Mouse (Mus musculus): ENCODE results near the gene Krt42. TPM values are rescaled to one million over a fixed set of nuclear protein-coding genes. Genes with fewer than 3 reads are reported as not detected.
"Not testable (repeated sequence)": the region's sequence is repeated elsewhere in the genome, so short reads cannot be mapped to it uniquely, and the experiment has no call there.

Gene Krt42
- total RNA-seq, 2 experiments from 2014 or later, result not detected

DNA sequence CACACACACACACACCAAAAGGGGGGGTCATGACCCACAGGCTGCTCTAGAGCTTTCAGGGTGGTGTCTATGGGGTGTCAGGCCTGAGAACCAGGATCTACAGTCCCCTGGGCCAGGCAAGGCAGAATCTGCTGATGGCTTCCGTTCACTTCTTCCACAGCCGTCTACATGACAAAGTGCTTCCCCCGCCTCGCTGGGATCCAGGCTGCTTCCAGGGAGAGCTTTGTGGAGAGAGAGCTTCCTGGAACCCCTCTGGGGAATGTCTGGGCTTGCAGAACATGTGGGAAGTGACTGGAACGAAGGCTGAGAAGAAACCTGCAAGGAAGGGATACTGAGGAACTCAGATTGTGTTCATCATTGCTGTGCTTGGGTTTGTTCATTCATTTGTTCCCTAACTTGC lies 9.1 kb upstream of the Krt42 start:
- DNase-seq (ENCODE audit: low spot score), result no peak

DNA sequence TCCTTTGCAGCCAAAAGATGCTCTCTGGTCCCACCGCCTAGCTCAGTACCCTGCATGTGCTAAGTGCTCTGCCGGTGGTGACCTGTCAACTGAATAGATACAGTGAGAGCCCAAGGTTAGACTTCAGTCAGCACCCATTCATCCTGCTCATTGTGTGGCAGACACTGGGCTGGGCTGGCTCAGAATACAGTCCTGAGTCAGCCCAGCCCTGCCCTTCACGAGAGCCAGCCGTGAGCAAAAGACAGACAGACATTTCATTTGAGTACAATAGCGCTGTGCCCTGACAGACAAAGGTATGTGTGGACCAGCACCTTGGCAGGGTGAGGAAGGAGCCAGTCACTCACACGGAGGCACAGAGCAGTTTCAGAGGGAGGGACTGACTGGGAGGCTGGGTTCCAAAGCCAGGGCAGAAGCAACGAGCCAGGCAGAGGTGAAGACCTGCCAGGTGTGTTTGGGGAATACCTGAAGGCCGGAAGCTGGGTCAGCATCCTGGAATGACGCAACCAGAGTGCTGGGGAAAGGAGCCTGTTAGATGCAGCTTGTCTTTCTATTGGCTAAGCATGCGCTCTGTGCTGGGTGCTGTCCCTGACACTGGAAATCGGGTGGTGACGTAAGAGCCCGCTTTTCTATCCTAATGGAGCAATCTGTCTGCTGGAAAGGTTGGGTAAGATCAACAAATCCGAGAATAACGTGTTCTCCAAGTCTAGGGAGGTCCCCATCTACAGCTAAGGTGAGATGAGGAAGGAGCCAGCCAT lies 8.2 kb upstream of the Krt42 start:
- no peak for DNase-seq (ENCODE audit: low spot score)

- no peak for DNase-seq (ENCODE audit: low spot score)
Measured at GRCm38 (mm10) chr11:100275466-100275865, 5.8 kb upstream of the Krt42 start.

GRCm38 (mm10) chr11:100274719-100275118 lies 5.0 kb upstream of the Krt42 start:
- no peak for DNase-seq (ENCODE audit: low spot score)

GRCm38 (mm10) chr11:100271878-100272277 lies 2.2 kb upstream of the Krt42 start:
- no peak for DNase-seq (ENCODE audit: low spot score)

- DNase-seq (ENCODE audit: low spot score), result no peak
Measured at GRCm38 (mm10) chr11:100262058-100262980, 7.4 kb downstream of the Krt42 start.

GRCm38 (mm10) chr11:100261235-100261605 lies 8.5 kb downstream of the Krt42 start:
- no peak for DNase-seq (ENCODE audit: low spot score)

- no peak for DNase-seq (ENCODE audit: low spot score)
Measured at GRCm38 (mm10) chr11:100260514-100261234, 9.0 kb downstream of the Krt42 start, which contains the start of gene Krt17. Gene Krt17, minus strand, starts transcription at chr11:100261029.

GRCm38 (mm10) chr11:100259079-100259478 lies 10.6 kb downstream of the Krt42 start:
- DNase-seq (ENCODE audit: low spot score), result no peak

DNA sequence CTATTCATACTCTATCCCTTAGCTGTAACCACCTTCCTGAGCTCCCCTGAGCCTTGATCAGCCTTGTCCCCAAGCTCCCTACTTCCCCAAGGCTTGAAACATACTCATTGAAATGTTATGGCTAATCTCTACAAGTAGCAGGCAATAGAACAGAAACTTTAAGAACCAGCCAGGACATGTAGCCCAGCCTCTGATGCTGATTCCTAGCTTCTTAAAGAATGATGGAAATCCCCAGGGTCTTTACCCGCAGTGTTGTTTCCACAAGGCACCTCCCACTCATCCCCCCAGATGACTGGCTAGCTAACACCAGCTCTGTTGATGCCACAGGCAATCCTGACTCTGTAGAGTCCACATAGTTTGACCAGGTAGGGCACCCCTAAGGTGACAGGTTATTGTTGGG lies 11.7 kb downstream of the Krt42 start:
- DNase-seq (ENCODE audit: low spot score), result no peak

DNA sequence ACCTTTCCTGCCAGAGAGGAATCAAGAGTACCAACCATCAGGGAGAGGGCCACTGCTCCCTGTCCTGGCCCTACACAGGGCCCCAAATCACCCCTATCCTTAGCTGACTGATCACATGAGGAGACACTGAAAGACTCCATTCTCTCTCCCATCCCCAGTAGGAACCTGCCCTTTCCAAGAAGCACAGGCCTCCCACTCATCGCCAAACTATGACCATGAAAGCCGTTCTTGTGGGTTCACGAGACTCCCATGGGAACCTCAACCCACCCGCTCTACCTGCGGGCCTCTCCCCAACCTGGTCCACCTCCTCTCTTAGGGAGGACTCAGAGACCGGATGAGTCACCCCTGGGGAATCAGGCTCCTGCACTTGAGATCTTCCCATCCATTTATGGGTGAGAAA lies 14.2 kb downstream of the Krt42 start:
- no peak for DNase-seq (ENCODE audit: low spot score)

- no peak for DNase-seq (ENCODE audit: low spot score)
Measured at GRCm38 (mm10) chr11:100254360-100255090, 15.1 kb downstream of the Krt42 start.

- no peak for DNase-seq (ENCODE audit: low spot score)
Measured at GRCm38 (mm10) chr11:100248852-100249465, 20.7 kb downstream of the Krt42 start, which contains the start of gene Krt16. Gene Krt16, minus strand, starts transcription at chr11:100248902.

- not testable (repeated sequence) for DNase-seq (ENCODE audit: low spot score)
Measured at GRCm38 (mm10) chr11:100246471-100246870, 23.2 kb downstream of the Krt42 start.

DNA sequence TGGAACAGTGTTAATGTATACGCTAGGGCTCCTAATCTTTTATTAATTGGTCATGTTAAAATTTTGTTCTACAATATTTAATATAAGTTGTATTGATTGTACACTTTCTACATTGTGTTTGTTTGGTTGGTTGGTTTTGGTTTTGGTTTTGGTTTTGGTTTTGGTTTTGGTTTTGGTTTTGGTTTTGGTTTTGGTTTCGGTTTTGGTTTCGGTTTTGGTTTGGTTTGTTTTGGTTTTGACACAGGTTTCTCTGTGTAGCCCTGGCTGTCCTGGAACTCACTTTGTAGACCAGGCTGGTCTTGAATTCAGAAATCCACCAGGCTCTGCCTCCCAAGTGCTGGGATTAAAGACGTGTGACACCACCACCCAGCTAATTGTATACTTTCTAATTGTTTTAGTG lies 29.4 kb downstream of the Krt42 start:
- not testable (repeated sequence) for DNase-seq (ENCODE audit: low spot score)

DNA sequence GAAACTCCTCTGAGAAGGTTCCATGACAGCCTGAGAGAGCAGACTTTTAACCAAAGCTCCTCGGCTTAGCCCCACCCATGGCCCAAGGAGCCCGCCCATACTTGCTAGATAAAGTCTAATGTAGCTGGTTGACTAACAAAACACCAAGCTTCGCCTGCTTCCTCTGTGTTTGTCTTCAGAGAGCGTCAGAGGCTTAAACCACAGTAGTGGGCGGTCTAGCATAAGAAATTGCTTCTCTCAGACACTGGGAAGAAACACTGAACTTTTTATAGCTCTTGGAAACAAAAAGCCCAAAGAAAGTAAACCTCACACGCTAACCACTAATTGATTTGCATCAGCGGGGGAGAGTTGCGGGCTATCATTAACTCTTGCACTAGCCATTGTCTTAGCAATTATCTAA lies 47.9 kb downstream of the Krt42 start:
- DNase-seq (ENCODE audit: low spot score), result no peak

GRCm38 (mm10) chr11:100219304-100219703 lies 50.4 kb downstream of the Krt42 start:
- DNase-seq (ENCODE audit: low spot score), result no peak
